Mouse (Mus musculus) forebrain, embryonic 12.5 days (tissue): ENCODE data around the gene Rpl29. TPM values are rescaled to one million over a fixed set of nuclear protein-coding genes. Genes with fewer than 3 reads are reported as not detected.
A peak's percentile ranks its signal among the peaks of the same experiment; 100 is the strongest.

Source experiments
- ATAC-seq: fragments of 200-750 bp; cut with Nextera tagmentation; 2 replicates; pipeline ENCODE4 v1.8.0; 2017; ENCODE audit warnings: moderate TSS enrichment; ENCODE audit not compliant: low FRiP score
- H3K27ac ChIP-seq: fragments of 300-500 bp; sonication (generic); 2 replicates; pipeline ENCODE4 v1.5.1; 2016; ENCODE audit warnings: mild to moderate bottlenecking
- H3K27me3 ChIP-seq: fragments of 300-500 bp; sonication (generic); 2 replicates; pipeline ENCODE4 v1.6.1; 2016; ENCODE audit warnings: mild to moderate bottlenecking
- H3K36me3 ChIP-seq: fragments of 300-500 bp; sonication (generic); replicated peaks from 2 replicates; pipeline ENCODE4 v1.6.1; 2016; ENCODE audit warnings: mild to moderate bottlenecking
- H3K4me1 ChIP-seq: fragments of 300-500 bp; sonication (generic); 2 replicates; pipeline ENCODE4 v1.6.1; 2016
- H3K4me2 ChIP-seq: fragments of 300-500 bp; sonication (generic); 2 replicates; pipeline ENCODE4 v1.6.1; 2016; ENCODE audit warnings: mild to moderate bottlenecking, moderate library complexity
- H3K4me3 ChIP-seq: fragments of 300-500 bp; sonication (generic); replicated peaks from 2 replicates; pipeline ENCODE4 v1.5.1; 2016; ENCODE audit warnings: mild to moderate bottlenecking
- H3K9ac ChIP-seq: fragments of 300-500 bp; sonication (generic); 2 replicates; pipeline ENCODE4 v1.6.1; 2016; ENCODE audit warnings: mild to moderate bottlenecking
- H3K9me3 ChIP-seq: fragments of 300-500 bp; sonication (generic); 2 replicates; pipeline ENCODE4 v1.6.1; 2016
- WGBS: fragments of 180-500 bp; shearing (Covaris S2); methylation state at CpG from one replicate; pipeline ENCODE4 v1.1.7; 2016; 5-methylcytosine and 5-hydroxymethylcytosine counted together
- polyA plus RNA-seq: library from polyadenylated mRNA; unstranded; fragments of >200 nt; fragmentation: Nextera tagmentation; extraction: Ambion mirVana; gene quantifications from 2 replicates; pipeline ENCODE4 v1.2.1, GENCODE M21; 2016

Rpl29 gene
- polyA plus RNA-seq, 1 experiment from 2014 or later = 770 TPM

DNA sequence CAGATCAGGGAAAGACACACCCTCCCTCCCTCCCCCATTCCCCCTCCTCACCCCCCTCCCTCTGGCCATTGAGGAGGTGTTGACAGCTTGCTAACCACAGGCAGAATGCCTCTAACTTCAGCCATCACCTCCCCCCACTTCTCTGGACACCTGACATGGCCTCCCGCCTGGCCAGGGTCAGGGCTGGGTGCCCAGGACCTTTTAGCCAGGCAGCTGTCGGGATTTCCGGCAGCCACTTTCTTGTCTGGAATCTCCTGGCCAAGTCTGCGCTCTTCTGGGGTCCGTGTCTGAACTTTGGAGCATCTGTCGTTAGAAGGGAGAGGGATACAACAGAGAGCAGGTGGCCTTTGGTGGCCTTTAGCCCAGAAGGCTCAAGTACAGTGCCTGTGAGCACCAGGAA is 24.0 kb upstream of the Rpl29 start:
- 38% methylated on average over 6 of the region's 6 CpGs for WGBS
- Histone ChIP-seq H3K27me3 (no peaks in the 10 kb centered on the region), H3K9me3 (no peaks in the 10 kb centered on the region), H3K36me3 (no peaks in the 10 kb centered on the region), H3K4me3 (no peak overlapping the region), H3K9ac (no peak overlapping the region), H3K4me2 (no peak overlapping the region), H3K27ac (no peak overlapping the region), H3K4me1 (peaks cover 6% of the 10 kb centered on the region; the same call in 1 of the 2 replicates)
- ATAC-seq = no peak

GRCm38 (mm10) chr9:106406443-106407078 is 22.7 kb upstream of the Rpl29 start:
- WGBS = 68% methylated on average over 8 of the region's 8 CpGs
- no peak for ATAC-seq
- no peaks in the 10 kb centered on the region for H3K36me3 ChIP-seq
- H3K27ac ChIP-seq = no peak overlapping the region
- peaks cover 6% of the 10 kb centered on the region; the same call in 1 of the 2 replicates for H3K4me1 ChIP-seq
- no peak overlapping the region for H3K9ac ChIP-seq
- no peaks in the 10 kb centered on the region for H3K9me3 ChIP-seq
- no peaks in the 10 kb centered on the region for H3K27me3 ChIP-seq
- no peak overlapping the region for H3K4me2 ChIP-seq
- H3K4me3 ChIP-seq = no peak overlapping the region

DNA sequence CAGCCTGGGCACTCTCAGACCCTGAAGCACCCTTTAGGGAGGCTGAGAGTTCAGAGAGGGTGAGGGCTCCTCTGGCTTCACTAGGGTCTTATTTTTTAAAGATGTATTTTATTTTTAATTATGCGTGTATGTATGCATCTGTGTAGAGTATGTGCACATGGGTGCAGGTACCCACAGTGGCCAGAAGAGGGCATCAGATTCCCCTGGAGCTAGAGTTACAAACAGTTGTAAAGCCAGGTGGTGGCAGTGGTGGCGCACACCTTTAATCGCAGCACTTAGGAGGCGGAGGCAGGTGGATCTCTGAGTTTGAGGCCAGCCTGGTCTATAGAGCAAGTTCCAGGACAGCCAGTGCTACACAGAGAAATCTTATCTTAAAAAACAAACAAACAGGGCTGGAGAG is 20.2 kb upstream of the Rpl29 start:
- no peak overlapping the region for H3K4me3 ChIP-seq
- 100% methylated on average over 4 of the region's 4 CpGs for WGBS
- peaks cover 6% of the 10 kb centered on the region; the same call in 1 of the 2 replicates for H3K4me1 ChIP-seq
- no peaks in the 10 kb centered on the region for H3K36me3 ChIP-seq
- no peak overlapping the region for H3K27ac ChIP-seq
- H3K27me3 ChIP-seq = no peaks in the 10 kb centered on the region
- H3K4me2 ChIP-seq = no peak overlapping the region
- ATAC-seq = no peak
- H3K9me3 ChIP-seq = no peaks in the 10 kb centered on the region
- H3K9ac ChIP-seq = no peak overlapping the region

DNA sequence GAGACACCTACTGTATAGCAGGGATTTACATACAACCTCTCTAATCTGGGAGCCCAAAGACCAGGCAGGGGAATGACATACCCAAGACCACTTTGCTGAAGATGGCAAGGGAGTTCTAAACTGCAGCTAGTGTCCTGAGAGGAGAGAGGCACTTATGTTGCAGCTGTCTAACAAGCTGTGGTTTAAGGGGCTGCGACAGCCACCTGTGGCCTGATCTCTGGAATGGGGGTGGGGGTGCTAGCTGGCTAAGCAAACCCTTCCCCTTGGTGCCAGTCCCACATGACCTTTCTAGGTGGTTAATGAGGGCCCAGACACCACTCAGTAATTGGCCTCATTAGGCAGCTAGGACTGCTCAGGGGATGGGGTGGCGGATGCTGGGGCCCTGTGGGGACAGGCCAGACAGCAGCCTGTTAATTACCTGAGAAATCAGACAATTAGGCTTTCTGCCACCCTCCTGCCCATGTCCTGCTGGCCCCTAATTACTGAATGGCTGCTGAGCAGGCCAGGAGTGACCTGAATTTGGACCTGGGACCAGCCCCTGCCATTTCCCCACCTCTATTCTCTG is 19.1 kb upstream of the Rpl29 start:
- peak; percentile 57; the same call in 1 of the 2 replicates for ATAC-seq
- 14% methylated on average over 2 of the region's 2 CpGs for WGBS
- H3K9ac ChIP-seq = no peak overlapping the region
- no peak overlapping the region for H3K4me3 ChIP-seq
- no peaks in the 10 kb centered on the region for H3K36me3 ChIP-seq
- H3K9me3 ChIP-seq = no peaks in the 10 kb centered on the region
- H3K4me1 ChIP-seq = peaks cover 3% of the 10 kb centered on the region; the same call in 1 of the 2 replicates
- no peak overlapping the region for H3K27ac ChIP-seq
- H3K4me2 ChIP-seq = no peak overlapping the region
- H3K27me3 ChIP-seq = no peaks in the 10 kb centered on the region

DNA sequence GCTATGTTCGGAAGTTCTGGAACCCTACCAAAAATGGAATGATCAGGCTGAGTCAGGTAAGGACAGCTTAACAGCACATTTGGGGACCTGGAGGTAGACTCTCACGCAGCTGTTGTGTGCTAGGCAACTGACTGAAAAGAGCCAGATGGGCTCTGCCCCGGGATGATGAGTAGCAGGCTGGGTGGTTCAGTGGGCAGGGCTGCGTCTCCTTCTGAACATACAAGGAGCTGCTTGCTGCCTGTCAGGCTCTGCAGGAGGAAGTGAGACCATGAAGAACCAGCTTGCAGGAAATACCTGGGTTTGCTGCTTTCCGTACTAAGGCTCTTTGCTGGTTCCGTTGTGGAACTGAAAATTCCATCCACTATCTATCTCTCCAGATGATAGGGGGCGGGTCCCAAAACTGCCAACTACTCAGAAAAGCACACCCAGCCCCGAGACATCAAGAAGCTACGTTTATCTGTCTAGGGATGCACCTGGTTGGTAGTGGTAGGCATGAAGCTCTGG is 18.1 kb upstream of the Rpl29 start:
- H3K9me3 ChIP-seq = no peaks in the 10 kb centered on the region
- no peaks in the 10 kb centered on the region for H3K4me1 ChIP-seq
- no peak overlapping the region for H3K4me3 ChIP-seq
- H3K27me3 ChIP-seq = no peaks in the 10 kb centered on the region
- H3K4me2 ChIP-seq = no peak overlapping the region
- ATAC-seq = no peak
- H3K27ac ChIP-seq = no peak overlapping the region
- no peak overlapping the region for H3K9ac ChIP-seq
- 82% methylated on average over 9 of the region's 9 CpGs for WGBS
- no peaks in the 10 kb centered on the region for H3K36me3 ChIP-seq

DNA sequence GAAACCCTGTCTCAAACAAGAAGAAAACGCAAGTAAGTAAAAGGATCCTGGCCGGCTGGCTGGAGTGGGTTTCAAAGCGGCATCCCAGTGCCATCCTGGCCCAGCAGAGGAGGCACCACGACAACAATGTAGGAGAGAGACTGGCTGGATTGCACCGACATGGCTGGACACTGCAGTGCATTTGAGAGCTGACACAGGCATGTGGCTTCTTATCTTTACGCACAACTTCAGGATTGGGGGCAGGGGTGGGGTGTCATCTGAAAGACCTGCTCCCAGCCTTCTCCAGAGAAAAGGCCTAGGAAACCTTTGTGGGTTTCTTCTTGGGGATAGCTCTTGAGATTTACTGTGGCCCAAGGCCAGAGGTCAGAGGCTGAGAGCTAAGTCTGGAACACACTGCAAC is 17.5 kb upstream of the Rpl29 start:
- ATAC-seq = no peak
- Histone ChIP-seq H3K9me3 (no peaks in the 10 kb centered on the region), H3K4me1 (no peaks in the 10 kb centered on the region), H3K27ac (no peak overlapping the region), H3K4me3 (no peak overlapping the region), H3K4me2 (no peak overlapping the region), H3K9ac (no peak overlapping the region), H3K27me3 (no peaks in the 10 kb centered on the region), H3K36me3 (no peaks in the 10 kb centered on the region)
- 80% methylated on average over 6 of the region's 6 CpGs for WGBS

DNA sequence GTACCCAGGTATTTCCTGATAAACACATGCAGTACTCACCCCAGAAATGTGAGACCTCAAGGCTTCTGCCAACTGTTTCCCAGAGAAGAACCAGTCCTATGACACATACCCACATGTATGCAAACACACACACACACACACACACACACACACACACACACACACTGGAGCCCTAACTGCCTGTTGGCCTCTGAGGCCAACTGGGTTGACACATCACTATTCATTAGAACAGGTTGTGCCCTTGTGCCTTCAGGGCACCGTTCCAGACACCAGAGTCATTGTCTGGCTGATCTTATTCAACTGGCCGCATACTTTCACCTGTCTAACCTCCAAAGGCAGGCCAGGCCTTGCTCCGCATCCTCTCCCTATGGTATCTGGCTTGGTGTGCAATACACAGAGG is 17.0 kb upstream of the Rpl29 start:
- Histone ChIP-seq H3K36me3 (no peaks in the 10 kb centered on the region), H3K4me2 (no peak overlapping the region), H3K9me3 (no peaks in the 10 kb centered on the region), H3K27ac (no peak overlapping the region), H3K4me3 (no peak overlapping the region), H3K9ac (no peak overlapping the region), H3K27me3 (no peaks in the 10 kb centered on the region), H3K4me1 (no peaks in the 10 kb centered on the region)
- WGBS = 76% methylated on average over 3 of the region's 3 CpGs
- ATAC-seq = no peak

DNA sequence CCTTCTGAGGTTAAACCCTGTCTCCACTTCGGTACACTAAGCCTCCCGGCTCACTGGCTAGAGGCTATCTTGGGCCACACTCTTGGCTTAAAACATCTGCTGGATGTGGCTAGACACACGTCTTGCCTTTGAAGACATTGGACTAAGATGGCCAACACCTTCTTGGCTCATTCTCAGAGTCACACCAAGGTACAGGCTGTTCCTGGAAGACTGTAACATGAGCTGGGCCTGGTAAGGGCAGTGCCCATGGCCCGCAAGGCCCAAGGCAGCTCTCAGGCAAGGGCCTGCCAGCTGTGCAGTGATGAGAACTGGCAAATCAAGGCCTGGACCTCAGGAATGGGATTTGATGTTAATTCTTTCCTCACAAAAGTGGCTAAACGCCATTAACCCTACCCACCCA is 15.6 kb upstream of the Rpl29 start:
- WGBS = 80% methylated on average over 5 of the region's 5 CpGs
- no peak for ATAC-seq
- no peak overlapping the region for H3K4me3 ChIP-seq
- H3K4me2 ChIP-seq = no peak overlapping the region
- H3K27ac ChIP-seq = no peak overlapping the region
- no peaks in the 10 kb centered on the region for H3K9me3 ChIP-seq
- no peak overlapping the region for H3K9ac ChIP-seq
- H3K27me3 ChIP-seq = no peaks in the 10 kb centered on the region
- peaks cover 11% of the 10 kb centered on the region for H3K4me1 ChIP-seq
- no peaks in the 10 kb centered on the region for H3K36me3 ChIP-seq

GRCm38 (mm10) chr9:106416826-106417225 is 12.4 kb upstream of the Rpl29 start:
- no peak overlapping the region for H3K27ac ChIP-seq
- peaks cover 10% of the 10 kb centered on the region; the same call in 1 of the 2 replicates for H3K27me3 ChIP-seq
- no peaks in the 10 kb centered on the region for H3K9me3 ChIP-seq
- H3K36me3 ChIP-seq = no peaks in the 10 kb centered on the region
- H3K4me1 ChIP-seq = peaks cover 34% of the 10 kb centered on the region
- no peak overlapping the region for H3K4me2 ChIP-seq
- WGBS = 88% methylated on average over 6 of the region's 6 CpGs
- no peak overlapping the region for H3K9ac ChIP-seq
- ATAC-seq = no peak
- no peak overlapping the region for H3K4me3 ChIP-seq

- peak; percentile 55; the same call in 1 of the 2 replicates for ATAC-seq
- Histone ChIP-seq H3K9ac (peak overlapping the region; percentile 48), H3K4me2 (peak overlapping the region; percentile 59), H3K27ac (peak overlapping the region; percentile 50; the same call in 1 of the 2 replicates), H3K9me3 (no peaks in the 10 kb centered on the region), H3K4me1 (peaks cover 34% of the 10 kb centered on the region), H3K36me3 (no peaks in the 10 kb centered on the region), H3K4me3 (peak overlapping the region; percentile 30), H3K27me3 (peaks cover 10% of the 10 kb centered on the region; the same call in 1 of the 2 replicates)
- 14% methylated on average over 29 of the region's 29 CpGs for WGBS
Observed at GRCm38 (mm10) chr9:106417841-106418625, 11.2 kb upstream of the Rpl29 start.

DNA sequence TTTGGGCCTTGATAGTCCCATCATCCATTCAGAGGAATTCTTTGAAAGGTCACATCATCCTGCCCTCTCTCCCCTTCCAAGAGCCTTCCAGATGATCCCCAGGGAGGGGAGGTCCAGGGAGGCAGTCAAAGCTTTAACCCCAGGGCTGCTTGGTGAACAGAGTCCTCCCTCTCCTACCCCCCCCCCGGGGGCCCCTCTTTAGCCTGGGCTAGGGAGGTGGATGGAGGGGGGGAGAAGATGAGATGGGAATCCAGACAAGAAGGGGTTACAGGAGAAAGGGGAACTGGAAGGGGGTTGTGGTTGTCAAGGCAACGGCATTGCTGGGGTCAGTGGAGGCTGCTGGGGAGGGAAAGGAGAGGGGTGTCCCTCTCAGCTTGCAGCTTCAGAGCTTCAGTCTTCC is 8.6 kb upstream of the Rpl29 start:
- Histone ChIP-seq H3K9me3 (no peaks in the 10 kb centered on the region), H3K4me3 (no peak overlapping the region), H3K27ac (peak overlapping the region; percentile 70), H3K36me3 (no peaks in the 10 kb centered on the region), H3K27me3 (peaks cover 10% of the 10 kb centered on the region; the same call in 1 of the 2 replicates), H3K4me1 (peaks cover 34% of the 10 kb centered on the region), H3K9ac (peak overlapping the region; percentile 2), H3K4me2 (peak overlapping the region; percentile 38)
- 3% methylated on average over 2 of the region's 2 CpGs for WGBS
- ATAC-seq = peak; percentile 42
